Mouse (Mus musculus) forebrain, embryonic 16.5 days (tissue): Measurements from ENCODE around the gene Fam149a. TPM values are rescaled to one million over a fixed set of nuclear protein-coding genes. Genes with fewer than 3 reads are reported as not detected.
A peak's percentile ranks its signal among the peaks of the same experiment; 100 is the strongest.

Experiments
- ATAC-seq: fragments of 200-750 bp; cut with Nextera tagmentation; 2 replicates; pipeline ENCODE4 v1.8.0; 2017; ENCODE audit warnings: mild to moderate bottlenecking, moderate library complexity
- H3K27ac ChIP-seq: fragments of 300-500 bp; sonication (generic); 2 replicates; pipeline ENCODE4 v1.5.1; 2014; ENCODE audit warnings: low read length, control low read depth
- H3K27me3 ChIP-seq: fragments of 300-500 bp; sonication (generic); replicated peaks from 2 replicates; pipeline ENCODE4 v1.6.1; 2014; ENCODE audit warnings: low read length; ENCODE audit not compliant: control insufficient read depth, insufficient read depth
- H3K36me3 ChIP-seq: fragments of 300-500 bp; sonication (generic); 2 replicates; pipeline ENCODE4 v1.6.1; 2014; ENCODE audit not compliant: control insufficient read depth, insufficient read depth
- H3K4me1 ChIP-seq: fragments of 300-500 bp; sonication (generic); replicated peaks from 2 replicates; pipeline ENCODE4 v1.6.1; 2014; ENCODE audit warnings: low read length; ENCODE audit not compliant: control insufficient read depth, insufficient read depth
- H3K4me2 ChIP-seq: fragments of 300-500 bp; sonication (generic); 2 replicates; pipeline ENCODE4 v1.6.1; 2014; ENCODE audit warnings: mild to moderate bottlenecking, low read length, control low read depth
- H3K4me3 ChIP-seq: fragments of 300-500 bp; sonication (generic); replicated peaks from 2 replicates; pipeline ENCODE4 v1.5.1; 2014; ENCODE audit warnings: mild to moderate bottlenecking, low read length, control low read depth
- H3K9ac ChIP-seq: fragments of 300-500 bp; sonication (generic); replicated peaks from 2 replicates; pipeline ENCODE4 v1.6.1; 2014; ENCODE audit warnings: low read depth, low read length, control low read depth
- H3K9me3 ChIP-seq: fragments of 300-500 bp; sonication (generic); 2 replicates; pipeline ENCODE4 v1.6.1; 2016; ENCODE audit warnings: low read length; ENCODE audit not compliant: control insufficient read depth
- WGBS: fragments of 180-500 bp; shearing (Covaris S2); extraction: QIAGEN DNeasy Blood & Tissue Kit; methylation state at CpG from one replicate; pipeline ENCODE4 v1.1.7; 2014; 5-methylcytosine and 5-hydroxymethylcytosine counted together
- polyA plus RNA-seq: library from polyadenylated mRNA; unstranded; fragments of >200 nt; fragmentation: Nextera tagmentation; extraction: Ambion mirVana; gene quantifications from 2 replicates; pipeline ENCODE4 v1.2.1, GENCODE M21; 2015

Fam149a gene
- polyA plus RNA-seq: 4.5 and 5.7 TPM in 2 replicates

- Histone ChIP-seq H3K4me3 (peak within 1 kb of the TSS; percentile 41), H3K9ac (peak within 1 kb of the TSS; percentile 56), H3K27me3 (no peaks in the 10 kb centered on the region), H3K9me3 (no peaks in the 10 kb centered on the region), H3K4me2 (peak within 1 kb of the TSS; percentile 84), H3K36me3 (no peaks in the 10 kb centered on the region), H3K4me1 (peaks cover 13% of the 10 kb centered on the region), H3K27ac (no peak within 1 kb of the TSS; the same call in 1 of the 2 replicates)
- 0% methylated on average over 6 of the region's 6 CpGs for WGBS
- ATAC-seq: peak; percentile 73
Measured at GRCm38 (mm10) chr8:45381963-45382347, at the start of gene Fam149a. Gene Fam149a (minus strand): TSS chr8:45382291.

- 95% methylated on average over 7 of the region's 7 CpGs for WGBS
- Histone ChIP-seq H3K4me3 (no peak overlapping the region), H3K36me3 (no peaks in the 10 kb centered on the region), H3K4me1 (no peaks in the 10 kb centered on the region), H3K9me3 (no peaks in the 10 kb centered on the region), H3K9ac (no peak overlapping the region), H3K27ac (no peak overlapping the region), H3K27me3 (no peaks in the 10 kb centered on the region), H3K4me2 (no peak overlapping the region)
- no peak for ATAC-seq
Measured at GRCm38 (mm10) chr8:45420151-45420550, 38.1 kb upstream of the Fam149a start.

- no peaks in the 10 kb centered on the region for H3K36me3 ChIP-seq
- no peak for ATAC-seq
- no peaks in the 10 kb centered on the region for H3K9me3 ChIP-seq
- H3K27ac ChIP-seq: no peak overlapping the region
- no peaks in the 10 kb centered on the region for H3K27me3 ChIP-seq
- WGBS: 85% methylated on average over 7 of the region's 7 CpGs
- no peak overlapping the region for H3K4me2 ChIP-seq
- no peak overlapping the region for H3K4me3 ChIP-seq
- H3K4me1 ChIP-seq: peaks cover 3% of the 10 kb centered on the region; the same call in 1 of the 2 replicates
- no peak overlapping the region for H3K9ac ChIP-seq
Measured at GRCm38 (mm10) chr8:45414965-45415364, 32.9 kb upstream of the Fam149a start.

GRCm38 (mm10) chr8:45410882-45411281 is 28.8 kb upstream of the Fam149a start, which contains the start of gene Tlr3:
Gene Tlr3 (minus strand): TSS chr8:45411080.
- WGBS: 55% methylated on average over 2 of the region's 2 CpGs
- Histone ChIP-seq H3K36me3 (no peaks in the 10 kb centered on the region), H3K27ac (no peak within 1 kb of the TSS), H3K9me3 (no peaks in the 10 kb centered on the region), H3K27me3 (no peaks in the 10 kb centered on the region), H3K4me3 (peak within 1 kb of the TSS; percentile 33), H3K4me2 (peak within 1 kb of the TSS; percentile 56), H3K4me1 (peaks cover 3% of the 10 kb centered on the region; the same call in 1 of the 2 replicates), H3K9ac (0 out of 2 replicates have a peak within 1 kb of the TSS, but pooled peaks have one; percentile 31)
- ATAC-seq: no peak

- Histone ChIP-seq H3K9ac (0 out of 2 replicates have a peak overlapping the region, but pooled peaks have one; percentile 31), H3K27ac (no peak overlapping the region), H3K4me2 (peak overlapping the region; percentile 56), H3K9me3 (no peaks in the 10 kb centered on the region), H3K27me3 (no peaks in the 10 kb centered on the region), H3K36me3 (no peaks in the 10 kb centered on the region), H3K4me3 (peak overlapping the region; percentile 33), H3K4me1 (peaks cover 3% of the 10 kb centered on the region; the same call in 1 of the 2 replicates)
- WGBS: 4% methylated on average over 18 of the region's 18 CpGs
- peak; percentile 87 for ATAC-seq
Measured at GRCm38 (mm10) chr8:45410146-45410880, 28.2 kb upstream of the Fam149a start.

GRCm38 (mm10) chr8:45409702-45410101 is 27.6 kb upstream of the Fam149a start:
- no peak for ATAC-seq

GRCm38 (mm10) chr8:45383250-45383649 is 1.2 kb upstream of the Fam149a start:
- peaks cover 13% of the 10 kb centered on the region for H3K4me1 ChIP-seq
- no peak overlapping the region for H3K9ac ChIP-seq
- no peak overlapping the region for H3K4me3 ChIP-seq
- no peaks in the 10 kb centered on the region for H3K9me3 ChIP-seq
- 15% methylated on average over 1 of the region's 1 CpGs for WGBS
- no peak overlapping the region for H3K27ac ChIP-seq
- H3K36me3 ChIP-seq: no peaks in the 10 kb centered on the region
- H3K27me3 ChIP-seq: no peaks in the 10 kb centered on the region
- no peak overlapping the region for H3K4me2 ChIP-seq
- ATAC-seq: peak; percentile 26; the same call in 1 of the 2 replicates

More at GRCm38 (mm10) chr8:45409702-45410101, 27.6 kb upstream of the Fam149a start:
- WGBS: 39% methylated on average over 4 of the region's 4 CpGs
- Histone ChIP-seq H3K9ac (no peak overlapping the region), H3K4me3 (peak overlapping the region; percentile 33), H3K27ac (no peak overlapping the region), H3K9me3 (no peaks in the 10 kb centered on the region), H3K4me2 (peak overlapping the region; percentile 56), H3K4me1 (peaks cover 3% of the 10 kb centered on the region; the same call in 1 of the 2 replicates), H3K36me3 (no peaks in the 10 kb centered on the region), H3K27me3 (no peaks in the 10 kb centered on the region)

- peak overlapping the region; percentile 84 for H3K4me2 ChIP-seq
- no peaks in the 10 kb centered on the region for H3K27me3 ChIP-seq
- H3K27ac ChIP-seq: no peak overlapping the region; the same call in 1 of the 2 replicates
- H3K36me3 ChIP-seq: no peaks in the 10 kb centered on the region
- no peaks in the 10 kb centered on the region for H3K9me3 ChIP-seq
- 3% methylated on average over 38 of the region's 38 CpGs for WGBS
- peak overlapping the region; percentile 41 for H3K4me3 ChIP-seq
- H3K4me1 ChIP-seq: peaks cover 13% of the 10 kb centered on the region
- H3K9ac ChIP-seq: peak overlapping the region; percentile 56
- ATAC-seq: peak; percentile 36
Measured at GRCm38 (mm10) chr8:45381075-45381962, 772 bp downstream of the Fam149a start.

GRCm38 (mm10) chr8:45380598-45380997 is 1.5 kb downstream of the Fam149a start:
- WGBS: 20% methylated on average over 4 of the region's 4 CpGs
- ATAC-seq: no peak
- no peak overlapping the region for H3K4me2 ChIP-seq
- no peak overlapping the region for H3K4me3 ChIP-seq
- H3K4me1 ChIP-seq: peaks cover 13% of the 10 kb centered on the region
- no peaks in the 10 kb centered on the region for H3K36me3 ChIP-seq
- H3K9ac ChIP-seq: no peak overlapping the region
- H3K27me3 ChIP-seq: no peaks in the 10 kb centered on the region
- H3K9me3 ChIP-seq: no peaks in the 10 kb centered on the region
- no peak overlapping the region for H3K27ac ChIP-seq
